Mouse (Mus musculus): ENCODE measurements at regions not wholly inside any gene's neighbourhood (a gene's known extent, or its start where the extent isn't known, plus 50 kb on each side); places are given as distances from the start of the nearest gene placed in this dataset.
"Not testable (repeated sequence)": the region's sequence is repeated elsewhere in the genome, so short reads cannot be mapped to it uniquely, and the experiment has no call there.

GRCm38 (mm10) chr2:10990043-10990728, 181.7 kb upstream of the Prkcq start:
- DNase-seq (ENCODE audit: extremely low read depth, low read depth, low spot score), result no peak

- DNase-seq (ENCODE audit: extremely low read depth, low read depth, low spot score), result no peak
These were observed 173.1 kb upstream of the Prkcq start for GRCm38 (mm10) chr2:10998798-10999197.

- DNase-seq (ENCODE audit: extremely low read depth, low read depth, low spot score), result no peak
These were observed 172.7 kb upstream of the Prkcq start for GRCm38 (mm10) chr2:10999217-10999618.

GRCm38 (mm10) chr2:11005806-11006205, 166.1 kb upstream of the Prkcq start:
- DNase-seq (ENCODE audit: extremely low read depth, low read depth, low spot score), result no peak

GRCm38 (mm10) chr2:11011041-11011962, 160.6 kb upstream of the Prkcq start:
- DNase-seq (ENCODE audit: extremely low read depth, low read depth, low spot score), result no peak

GRCm38 (mm10) chr2:11012312-11012860, 159.5 kb upstream of the Prkcq start:
- DNase-seq (ENCODE audit: extremely low read depth, low read depth, low spot score), result no peak

GRCm38 (mm10) chr2:11013154-11013553, 158.8 kb upstream of the Prkcq start:
- no peak for DNase-seq (ENCODE audit: extremely low read depth, low read depth, low spot score)

- no peak for DNase-seq (ENCODE audit: extremely low read depth, low read depth, low spot score)
These were observed 155.5 kb upstream of the Prkcq start for GRCm38 (mm10) chr2:11016446-11016845.

GRCm38 (mm10) chr2:11032891-11033290, 139.0 kb upstream of the Prkcq start:
- no peak for DNase-seq (ENCODE audit: extremely low read depth, low read depth, low spot score)

GRCm38 (mm10) chr2:11034178-11034577, 137.7 kb upstream of the Prkcq start:
- DNase-seq (ENCODE audit: extremely low read depth, low read depth, low spot score), result no peak

GRCm38 (mm10) chr2:11037343-11037742, 134.6 kb upstream of the Prkcq start:
- DNase-seq (ENCODE audit: extremely low read depth, low read depth, low spot score), result no peak

GRCm38 (mm10) chr2:11038440-11038839, 133.5 kb upstream of the Prkcq start:
- no peak for DNase-seq (ENCODE audit: extremely low read depth, low read depth, low spot score)

- DNase-seq (ENCODE audit: extremely low read depth, low read depth, low spot score), result no peak
These were observed 131.9 kb upstream of the Prkcq start for GRCm38 (mm10) chr2:11040005-11040404.

GRCm38 (mm10) chr2:11044727-11045274, 127.1 kb upstream of the Prkcq start:
- no peak for DNase-seq (ENCODE audit: extremely low read depth, low read depth, low spot score)

GRCm38 (mm10) chr2:11051621-11052020, 120.3 kb upstream of the Prkcq start:
- no peak for DNase-seq (ENCODE audit: extremely low read depth, low read depth, low spot score)

- DNase-seq (ENCODE audit: extremely low read depth, low read depth, low spot score), result no peak
These were observed 112.0 kb upstream of the Prkcq start for GRCm38 (mm10) chr2:11059731-11060425.

- DNase-seq (ENCODE audit: extremely low read depth, low read depth, low spot score), result no peak
These were observed 104.5 kb upstream of the Prkcq start for GRCm38 (mm10) chr2:11067384-11067783.

GRCm38 (mm10) chr2:11083536-11083935, 88.4 kb upstream of the Prkcq start:
- no peak for DNase-seq (ENCODE audit: extremely low read depth, low read depth, low spot score)

GRCm38 (mm10) chr2:11086996-11087395, 84.9 kb upstream of the Prkcq start:
- no peak for DNase-seq (ENCODE audit: extremely low read depth, low read depth, low spot score)

- not testable (repeated sequence) for DNase-seq (ENCODE audit: extremely low read depth, low read depth, low spot score)
These were observed 71.9 kb upstream of the Prkcq start for GRCm38 (mm10) chr2:11099834-11100622.
